Comparison of ENCODE assay signal across 9 mouse cellular contexts in the genomic region with DNA sequence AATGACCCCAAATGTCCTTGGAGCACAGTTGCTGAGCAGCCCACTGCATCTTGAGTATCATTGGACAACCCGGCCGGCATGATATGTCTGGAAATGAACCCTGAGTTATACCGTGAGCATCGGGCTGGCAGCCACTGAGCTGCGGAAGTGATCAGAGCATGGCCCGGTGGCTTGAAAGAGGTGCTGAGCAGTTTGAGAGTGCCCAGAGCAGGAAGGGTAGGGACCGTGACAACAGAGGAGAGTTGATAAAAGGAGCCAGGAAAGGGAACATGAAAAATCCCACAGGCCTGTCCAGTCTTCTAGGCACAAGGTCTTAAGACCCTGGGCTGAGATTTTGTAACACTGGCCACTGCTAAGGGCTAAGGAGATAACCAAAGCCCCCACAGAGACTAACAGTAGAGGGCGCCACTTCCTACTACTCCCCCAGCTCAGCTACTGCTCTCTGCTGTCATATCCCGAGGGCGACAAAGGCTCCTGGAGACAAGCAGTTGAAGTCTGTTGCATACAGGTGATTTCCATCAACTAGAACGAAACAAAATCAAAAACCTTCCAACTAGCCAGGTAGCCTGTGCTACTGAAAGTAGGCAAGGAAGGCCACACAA. TPM values are rescaled to one million over a fixed set of nuclear protein-coding genes. Genes with fewer than 3 reads are reported as not detected.
DNase-seq lines count a peak whose midpoint lies in the region; ATAC-seq and TF ChIP-seq lines count a peak whose summit lies in the region.
"Had no signal": no experiment of that assay in that cellular context is flagged by ENCODE, and none has a peak within 500 bp of the region (broad histone marks: within the 10 kb centered on the region; RNA-seq: fewer than 3 reads in every experiment).

No protein-coding gene starts in this region.

- H3K36me3 ChIP-seq in forebrain, postnatal 0 days (ENCODE audit: insufficient read depth): no peaks in the 10 kb centered on the region
- H3K36me3 ChIP-seq in forebrain, embryonic 14.5 days (ENCODE audit: control insufficient read depth, insufficient read depth, low read length): no peaks in the 10 kb centered on the region

- no peaks in the 10 kb centered on the region for H3K27me3 ChIP-seq in forebrain, postnatal 0 days (ENCODE audit: insufficient read depth, low read length)
- H3K27me3 ChIP-seq in forebrain, embryonic 14.5 days (replicated peaks; ENCODE audit: control insufficient read depth, insufficient read depth, low read length): no peaks in the 10 kb centered on the region

- WGBS in forebrain, postnatal 0 days: 70% methylated on average over 11 of the region's 11 CpGs
- WGBS in forebrain, embryonic 14.5 days: 68% methylated on average over 11 of the region's 11 CpGs

- no peak for DNase-seq in forebrain, postnatal 0 days
- no peak for DNase-seq in forebrain, embryonic 14.5 days (ENCODE audit: low spot score)
- DNase-seq in right cerebral cortex, postnatal 14 days: peak; percentile 37
- DNase-seq in right cerebral cortex, postnatal 25 days: no peak
- peak; percentile 27 for DNase-seq in cerebellum, adult 9-10 months
- peak; percentile 45 for DNase-seq in kidney, adult 18-20 months
- peak; percentile 61 for DNase-seq in lung, postnatal 36 days
- DNase-seq in Muller cell, postnatal 12 days (ENCODE audit: inconsistent ontology term): no peak

- no peak overlapping the region for H3K4me2 ChIP-seq in forebrain, postnatal 0 days (ENCODE audit: low read depth)
- H3K4me2 ChIP-seq in forebrain, embryonic 14.5 days (ENCODE audit: low read length): no peak overlapping the region

- H3K27ac ChIP-seq in forebrain, postnatal 0 days (ENCODE audit: low read depth, low read length): no peak overlapping the region
- no peak overlapping the region for H3K27ac ChIP-seq in forebrain, embryonic 14.5 days (ENCODE audit: low read depth, low read length)

- H3K4me1 ChIP-seq in forebrain, postnatal 0 days (ENCODE audit: insufficient read depth): no peaks in the 10 kb centered on the region
- H3K4me1 ChIP-seq in forebrain, embryonic 14.5 days (ENCODE audit: control insufficient read depth, insufficient read depth, low read length): no peaks in the 10 kb centered on the region

- TF ChIP-seq CTCF in forebrain, postnatal 0 days (IDR thresholded peaks at IDR 0.05; ENCODE audit: low read depth): peak; percentile 36

- H3K4me3 ChIP-seq in forebrain, postnatal 0 days (ENCODE audit: low read depth, low read length): no peak overlapping the region
- H3K4me3 ChIP-seq in forebrain, embryonic 14.5 days (ENCODE audit: low read depth, low read length): no peak overlapping the region

- H3K9ac ChIP-seq in forebrain, postnatal 0 days: no peak overlapping the region
- H3K9ac ChIP-seq in forebrain, embryonic 14.5 days (ENCODE audit: low read length): no peak overlapping the region

- ATAC-seq in forebrain, postnatal 0 days: no peak
- no peak for ATAC-seq in forebrain, embryonic 14.5 days

- H3K9me3 ChIP-seq in forebrain, postnatal 0 days (ENCODE audit: low read length): no peaks in the 10 kb centered on the region
- no peaks in the 10 kb centered on the region for H3K9me3 ChIP-seq in forebrain, embryonic 14.5 days (replicated peaks; ENCODE audit: control insufficient read depth, low read length)

RNA-seq across cellular contexts. Expression of a gene that starts 14.8 kb away (rescaled TPM):
- total RNA-seq in forebrain, postnatal 0 days (2014; rRNA removed): not detected in 2 replicates
- not detected in 2 replicates for polyA plus RNA-seq in forebrain, postnatal 0 days (2015; fragmentation: Nextera tagmentation; extraction: Ambion mirVana)
- not detected in 2 replicates for polyA plus RNA-seq in forebrain, embryonic 14.5 days (2014; fragmentation: Nextera tagmentation; extraction: Ambion mirVana)
- total RNA-seq: layer of hippocampus, adult 18-20 months had no signal

RNA-seq across cellular contexts. Expression of a gene that starts 21.7 kb away (rescaled TPM):
- 6.4 and 6.5 TPM in 2 replicates for total RNA-seq in forebrain, postnatal 0 days (2014; rRNA removed)
- polyA plus RNA-seq in forebrain, postnatal 0 days (2015; fragmentation: Nextera tagmentation; extraction: Ambion mirVana): 4.9 and 5.2 TPM in 2 replicates
- polyA plus RNA-seq in forebrain, embryonic 14.5 days (2014; fragmentation: Nextera tagmentation; extraction: Ambion mirVana): 1.2 and 1.5 TPM in 2 replicates

Comparison
In these comparisons a context has a peak if more than half of its experiments do, and no peak if none do; other contexts are left out.
1. DNase-seq: peak in right cerebral cortex, postnatal 14 days (single experiment), cerebellum, adult 9-10 months (single experiment), kidney, adult 18-20 months (single experiment) and lung, postnatal 36 days (single experiment); none in forebrain, postnatal 0 days (single experiment), forebrain, embryonic 14.5 days (single experiment), right cerebral cortex, postnatal 25 days (single experiment) and Muller cell, postnatal 12 days (single experiment).